Mouse (Mus musculus): Measurements from ENCODE around the gene Micu2. TPM values are rescaled to one million over a fixed set of nuclear protein-coding genes. Genes with fewer than 3 reads are reported as not detected.

Micu2 gene
- 10 to 100 TPM; 76.3 to 95.8 (median 84.0) TPM for total RNA-seq (2022)

DNA sequence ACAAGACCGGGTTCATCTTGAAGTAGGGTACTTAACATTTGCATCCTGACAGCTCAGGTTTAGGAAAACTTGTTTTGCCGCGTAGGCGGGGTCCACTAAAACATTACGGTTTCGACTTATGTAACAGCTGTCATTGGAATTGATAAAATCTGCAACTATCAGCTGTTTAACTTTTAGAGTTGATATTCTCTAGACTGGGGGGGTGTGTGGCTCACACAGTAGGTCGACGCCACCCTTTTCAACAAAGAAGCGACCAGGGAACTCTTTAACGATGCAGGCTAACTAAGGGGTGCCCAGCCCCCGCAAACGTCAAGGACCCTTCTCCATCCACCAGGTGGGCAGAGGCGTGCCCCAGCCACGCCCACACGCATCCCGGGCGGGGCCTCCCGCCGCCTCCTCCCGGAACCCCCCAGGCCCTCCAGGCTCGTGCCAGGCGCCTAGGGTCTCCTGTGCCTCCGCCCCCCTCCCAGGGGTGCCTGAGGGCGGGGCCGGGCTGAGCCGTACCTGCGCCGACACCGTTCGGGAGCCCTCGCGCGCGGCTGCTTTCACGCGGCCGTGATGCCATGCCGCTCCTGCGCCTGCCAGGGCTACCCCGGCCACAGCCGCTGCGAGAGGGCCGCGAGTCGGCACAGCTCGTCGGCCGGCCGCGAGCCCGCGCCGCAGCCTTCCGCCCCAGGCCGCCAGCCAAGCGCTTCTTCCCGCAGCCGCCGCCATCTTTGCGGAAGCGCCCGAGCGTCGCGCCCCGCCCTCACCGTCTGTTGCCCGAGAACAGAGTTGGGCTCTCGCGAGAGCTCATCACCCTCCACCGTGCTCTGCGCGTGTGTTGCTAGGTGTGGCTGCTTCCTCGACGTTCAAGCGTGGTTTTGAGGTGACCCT lies at the start of gene Micu2:
Gene Micu2, minus strand, starts transcription at position 737 of the 876 bp plus-strand sequence.
- peak; percentile 76 for DNase-seq (ENCODE audit: low spot score)

DNA sequence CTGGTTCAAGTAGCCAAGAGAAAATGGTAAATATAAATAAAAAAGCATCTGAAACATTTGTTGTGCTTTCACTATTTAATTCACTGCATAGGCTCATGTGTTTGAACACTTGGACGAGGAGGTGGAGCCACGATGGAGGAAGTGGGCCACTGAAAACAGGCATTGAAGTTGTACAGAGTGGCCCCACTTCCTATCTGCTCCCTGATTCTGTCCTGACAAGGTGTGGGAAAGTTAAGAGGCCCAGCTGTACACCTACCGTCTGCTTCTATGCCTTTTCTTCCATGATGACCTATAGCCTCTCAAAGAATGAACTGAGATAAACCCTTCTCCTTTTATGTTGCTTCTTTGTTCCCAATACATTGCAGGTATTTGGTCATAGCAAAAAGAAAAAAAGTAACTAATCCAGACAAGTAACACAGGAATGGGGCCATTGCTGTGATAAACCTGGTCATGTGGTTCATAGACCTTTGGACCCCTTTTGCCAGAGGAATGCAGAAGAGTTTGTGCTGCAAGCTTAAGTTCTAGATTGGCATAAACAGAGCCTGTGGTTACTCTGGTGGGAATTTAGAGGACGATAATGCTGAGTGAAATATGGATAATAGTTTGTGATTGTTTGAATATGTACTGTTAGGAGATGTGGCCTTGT lies 47.7 kb upstream of the Micu2 start:
- no peak for DNase-seq (ENCODE audit: low spot score)

- DNase-seq (ENCODE audit: low spot score): no peak
Measured at GRCm38 (mm10) chr14:58036174-58036573, 37.1 kb upstream of the Micu2 start.

- DNase-seq (ENCODE audit: low spot score): peak; percentile 32
Measured at GRCm38 (mm10) chr14:58034567-58034966, 35.5 kb upstream of the Micu2 start.

GRCm38 (mm10) chr14:58018869-58019268 lies 19.8 kb upstream of the Micu2 start:
- no peak for DNase-seq (ENCODE audit: low spot score)

DNA sequence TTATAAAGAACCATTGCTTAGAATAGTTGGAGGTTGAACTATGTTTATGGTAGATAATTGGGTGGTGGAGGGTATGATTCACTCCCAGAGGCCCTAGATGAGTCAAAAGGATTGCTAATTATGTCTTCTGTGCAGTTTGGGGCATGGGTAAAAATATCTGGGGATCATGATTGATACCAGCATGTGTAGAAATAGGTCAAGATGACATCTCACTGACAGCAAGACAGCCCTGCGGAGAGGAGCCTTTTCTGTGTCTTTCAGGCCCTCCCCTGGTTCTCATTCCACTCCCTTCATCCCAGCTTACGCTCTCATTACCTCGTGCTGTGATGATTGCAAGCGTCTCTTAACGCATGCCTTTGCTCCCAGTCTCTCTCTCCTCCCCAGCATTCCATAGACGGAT lies 4.8 kb upstream of the Micu2 start:
- DNase-seq (ENCODE audit: low spot score): no peak

DNA sequence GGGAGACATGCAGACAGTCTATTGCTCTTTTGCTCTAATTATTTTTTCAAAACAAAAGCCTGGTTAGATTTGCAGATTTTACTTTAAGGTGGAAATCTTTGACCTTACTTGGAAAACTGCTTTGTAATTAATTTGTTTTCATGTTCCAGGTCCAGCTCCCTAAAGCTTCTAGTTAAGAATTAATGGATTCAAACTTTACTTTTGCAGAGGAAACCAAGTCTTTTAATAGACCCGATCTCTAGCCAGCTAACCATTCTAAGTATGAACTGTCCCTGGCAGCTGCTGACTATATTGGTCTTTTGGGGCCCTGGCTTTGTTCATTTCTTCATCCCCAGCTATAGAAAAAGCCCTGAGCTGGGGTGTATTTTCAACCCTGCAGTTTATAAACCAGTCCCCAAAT lies 3.1 kb upstream of the Micu2 start:
- no peak for DNase-seq (ENCODE audit: low spot score)

DNA sequence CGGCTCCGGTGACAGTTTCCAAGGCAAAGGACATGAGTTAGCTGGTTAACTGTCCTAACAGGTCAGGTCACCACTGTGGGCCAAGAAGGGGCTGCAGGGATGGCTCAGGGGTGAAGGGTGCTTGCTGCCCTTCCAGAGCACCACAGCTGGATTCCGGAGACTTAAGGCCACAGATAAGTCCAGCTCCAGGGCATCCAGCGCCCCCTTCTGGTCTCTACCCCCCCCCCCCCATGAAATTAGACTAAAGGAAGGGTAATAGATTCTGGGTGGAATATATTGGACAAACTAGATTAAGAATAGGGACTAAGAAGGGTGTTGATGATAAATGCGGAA lies 306 bp upstream of the Micu2 start:
- no peak for DNase-seq (ENCODE audit: low spot score)

DNA sequence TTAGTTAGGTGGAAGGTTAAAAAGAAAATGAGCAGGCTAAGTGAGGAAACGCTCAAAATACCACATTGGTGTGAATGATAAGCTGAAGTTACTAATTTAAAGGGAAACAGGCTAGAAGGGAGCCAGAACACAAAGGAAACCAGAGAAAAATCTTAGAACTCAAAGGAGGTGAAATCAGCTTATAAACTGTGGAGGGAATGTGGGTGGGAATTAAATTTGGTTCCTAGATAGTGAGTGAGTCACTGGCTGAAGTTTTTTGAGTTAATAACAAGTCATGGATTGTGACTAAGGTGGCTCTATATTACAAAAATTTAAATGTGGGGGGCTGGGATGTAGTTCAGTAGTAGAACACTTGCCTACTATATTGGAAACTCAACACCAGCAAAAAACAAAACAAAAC lies 1.6 kb downstream of the Micu2 start:
- no peak for DNase-seq (ENCODE audit: low spot score)

- no peak for DNase-seq (ENCODE audit: low spot score)
Measured at GRCm38 (mm10) chr14:57996210-57996609, 2.9 kb downstream of the Micu2 start.

DNA sequence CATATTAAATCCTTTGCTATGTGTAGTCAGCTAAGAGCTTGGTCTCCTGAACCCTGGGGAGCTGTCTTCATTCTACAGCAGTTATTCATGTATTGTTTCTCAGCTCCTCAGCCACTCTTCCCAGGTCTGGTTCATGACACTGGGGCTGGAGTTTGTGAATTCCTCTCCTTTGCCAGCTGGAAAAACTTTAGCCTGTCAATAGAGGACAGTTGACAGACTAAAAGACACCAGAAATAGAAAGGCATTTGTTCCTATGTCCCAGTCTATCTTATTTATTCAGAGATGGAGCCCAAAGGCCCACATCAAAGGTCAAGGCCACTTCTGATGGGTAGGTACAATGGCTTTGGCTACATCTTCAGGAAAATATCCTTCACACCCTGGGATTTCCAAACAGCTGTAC lies 7.3 kb downstream of the Micu2 start:
- DNase-seq (ENCODE audit: low spot score): peak; percentile 28

DNA sequence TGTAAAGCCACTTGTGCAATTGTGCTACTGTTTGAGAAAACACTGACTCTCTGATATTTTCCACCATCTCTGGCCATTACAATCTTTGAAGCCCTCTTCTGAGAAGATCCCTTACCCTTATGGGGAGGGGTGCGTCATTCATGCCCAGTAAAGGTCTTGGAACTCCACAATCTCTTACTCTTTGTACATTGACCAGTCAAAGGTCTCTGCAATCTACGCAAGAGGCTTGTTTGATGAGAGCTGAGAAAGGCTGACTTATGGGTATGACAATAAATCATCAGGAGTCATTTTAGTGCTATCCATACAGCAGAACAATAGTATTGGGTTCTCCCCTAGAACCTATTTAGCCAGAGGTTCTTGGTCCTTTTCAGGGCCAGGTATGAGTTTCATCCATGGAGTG lies 9.9 kb downstream of the Micu2 start:
- DNase-seq (ENCODE audit: low spot score): no peak

GRCm38 (mm10) chr14:57985780-57986179 lies 13.3 kb downstream of the Micu2 start:
- DNase-seq (ENCODE audit: low spot score): no peak

DNA sequence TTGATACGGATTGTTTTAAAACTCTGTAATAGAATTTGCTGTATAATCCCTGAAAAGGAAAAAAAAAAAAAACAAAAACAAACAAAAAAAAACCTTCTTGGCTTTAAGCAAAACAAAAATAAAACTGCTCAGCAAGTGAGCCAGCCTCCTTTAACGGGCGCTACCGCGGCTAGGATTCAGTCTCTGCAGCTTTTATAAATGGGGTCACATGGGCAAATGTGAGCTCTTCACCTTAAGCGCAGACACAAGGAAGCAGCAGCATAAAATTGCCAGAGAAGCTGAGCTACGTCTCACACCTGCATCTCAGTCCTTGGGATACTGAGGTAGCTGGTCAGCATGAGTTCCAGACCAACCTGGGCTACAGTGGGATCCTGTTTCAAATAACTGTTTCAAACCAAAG lies 16.6 kb downstream of the Micu2 start:
- no peak for DNase-seq (ENCODE audit: low spot score)

DNA sequence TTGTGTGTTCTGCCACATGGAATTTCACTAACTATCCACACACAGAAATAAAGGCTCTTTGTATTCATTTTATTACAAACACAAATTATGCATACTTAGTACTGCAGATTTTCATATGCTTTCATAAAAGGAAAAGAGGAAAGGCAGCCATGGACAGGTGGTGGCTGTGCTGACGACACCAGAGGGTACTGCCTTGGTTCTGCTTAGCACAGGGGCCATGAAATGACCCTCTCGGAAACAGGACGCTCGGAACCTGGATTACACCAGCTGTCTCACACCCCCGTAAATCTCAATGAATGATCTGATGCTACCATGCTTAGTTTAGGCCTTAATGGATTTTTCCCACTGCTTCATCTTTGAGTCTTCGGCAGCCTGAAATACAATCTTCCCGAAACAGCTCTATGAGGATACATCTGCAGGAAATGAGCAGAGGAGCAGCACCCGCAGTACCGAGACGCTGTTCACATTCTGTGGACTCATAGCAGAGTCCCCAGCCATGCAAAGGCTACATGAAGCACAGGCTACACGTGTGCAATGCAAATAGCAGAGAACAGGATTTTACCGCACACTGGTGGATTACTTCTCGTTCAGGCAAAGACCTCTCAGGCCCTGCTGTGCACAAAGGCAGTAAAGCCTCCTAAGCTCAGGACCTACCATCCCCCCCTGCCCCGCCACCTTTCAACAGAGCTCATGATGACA lies 17.2 kb downstream of the Micu2 start:
- no peak for DNase-seq (ENCODE audit: low spot score)

DNA sequence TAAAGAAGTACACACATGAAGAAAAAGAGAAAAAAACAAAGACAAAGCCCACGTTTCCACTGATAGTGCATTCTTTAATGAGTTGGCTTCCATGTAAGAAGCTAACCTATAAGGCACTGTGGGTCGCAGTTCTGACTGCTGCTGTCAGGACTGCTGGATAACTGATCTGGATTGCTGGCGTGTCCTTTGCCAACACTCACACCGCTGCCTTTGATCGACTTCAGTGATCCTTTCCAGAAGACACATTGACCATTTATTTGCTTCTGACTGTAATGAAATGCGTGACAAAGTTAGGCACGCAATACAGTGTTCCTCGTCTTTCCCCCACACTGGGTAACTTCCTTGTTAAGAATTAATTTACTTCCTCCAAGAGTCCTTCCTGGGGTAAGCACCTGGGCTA lies 18.3 kb downstream of the Micu2 start:
- no peak for DNase-seq (ENCODE audit: low spot score)

GRCm38 (mm10) chr14:57980179-57980578 lies 18.9 kb downstream of the Micu2 start:
- DNase-seq (ENCODE audit: low spot score): no peak

DNA sequence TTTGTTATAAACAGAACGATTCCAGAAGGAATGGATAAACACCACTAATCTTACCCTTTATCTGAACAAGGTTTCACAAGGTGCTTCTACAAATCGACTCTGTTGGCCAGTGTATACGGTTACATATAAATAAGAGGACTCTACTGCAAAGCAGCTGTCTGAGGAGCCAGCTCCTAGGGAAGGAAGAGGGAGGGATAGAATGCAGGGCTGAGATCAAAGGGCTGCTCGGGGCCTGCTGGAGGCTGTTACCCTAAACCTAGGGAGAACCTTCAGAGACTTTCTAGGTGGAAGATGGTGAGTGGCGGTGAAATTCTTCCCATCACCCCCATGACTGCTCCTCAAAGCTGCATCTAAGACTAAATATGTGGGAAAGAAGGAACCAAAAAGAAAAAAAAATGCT lies 20.9 kb downstream of the Micu2 start:
- no peak for DNase-seq (ENCODE audit: low spot score)

- DNase-seq (ENCODE audit: low spot score): no peak
Measured at GRCm38 (mm10) chr14:57975656-57976055, 23.4 kb downstream of the Micu2 start.

DNA sequence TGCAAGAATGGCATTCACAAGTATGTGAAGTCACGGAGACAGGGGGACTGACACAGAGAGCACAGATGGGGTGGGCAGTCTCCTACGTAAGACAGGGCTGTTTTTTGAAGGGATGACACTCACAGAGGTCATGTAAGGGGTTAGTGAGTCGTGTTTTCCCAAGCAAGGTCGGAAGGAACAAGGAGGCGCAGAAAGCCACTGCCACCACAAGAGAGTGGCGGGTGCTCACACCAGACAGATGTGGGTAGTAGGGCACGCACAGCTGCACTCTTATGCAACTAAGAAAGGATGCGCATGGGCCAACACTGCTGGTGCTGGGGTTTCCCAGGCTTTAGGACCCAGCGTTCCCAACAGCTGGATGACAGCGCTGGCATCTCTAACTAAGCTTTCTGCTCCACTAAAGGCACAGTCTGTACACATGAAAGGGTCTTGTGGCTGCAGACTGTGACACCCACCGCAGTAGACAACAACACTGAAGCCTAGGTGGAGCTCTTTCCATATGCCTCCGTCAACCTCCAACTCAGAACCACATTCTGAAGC lies 27.0 kb downstream of the Micu2 start:
- no peak for DNase-seq (ENCODE audit: low spot score)

- no peak for DNase-seq (ENCODE audit: low spot score)
Measured at GRCm38 (mm10) chr14:57968873-57969272, 30.2 kb downstream of the Micu2 start.

DNA sequence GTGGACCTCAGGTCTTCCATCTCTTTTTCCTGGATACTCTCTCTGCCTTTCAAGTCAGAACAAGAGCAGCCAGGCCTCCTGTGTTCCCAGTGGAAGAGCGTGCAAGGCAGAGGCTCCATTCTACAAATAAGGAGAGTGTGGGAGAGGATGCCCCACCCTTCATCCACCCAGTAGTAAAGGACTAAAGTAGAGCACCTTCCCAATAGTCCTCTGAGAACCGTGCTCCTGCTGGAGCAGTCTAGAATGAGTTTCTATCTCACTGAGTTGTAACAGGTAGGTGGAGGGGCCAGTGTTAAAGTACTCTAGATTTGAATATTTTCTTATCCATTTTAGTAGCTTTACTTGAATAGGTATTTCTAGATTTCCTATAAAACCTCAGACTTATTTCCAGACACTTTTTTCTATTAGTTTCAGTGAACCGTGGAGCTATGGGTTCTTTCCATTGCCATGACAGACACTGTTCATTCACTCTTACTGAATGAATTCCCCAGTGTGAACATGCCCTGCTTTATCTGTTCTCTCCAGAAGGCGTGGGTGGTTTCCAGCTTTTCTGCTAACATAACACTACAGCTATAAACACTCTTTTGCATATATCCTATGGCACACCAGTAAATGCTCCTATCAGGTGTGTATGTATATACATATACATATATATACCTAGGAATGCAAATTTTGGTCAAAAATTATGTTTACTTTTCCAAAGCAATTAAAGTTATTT lies 31.8 kb downstream of the Micu2 start:
- no peak for DNase-seq (ENCODE audit: low spot score)
